Mouse (Mus musculus): ENCODE measurements at regions not wholly inside any gene's neighbourhood (a gene's known extent, or its start where the extent isn't known, plus 50 kb on each side); places are given as distances from the start of the nearest gene placed in this dataset.

DNA sequence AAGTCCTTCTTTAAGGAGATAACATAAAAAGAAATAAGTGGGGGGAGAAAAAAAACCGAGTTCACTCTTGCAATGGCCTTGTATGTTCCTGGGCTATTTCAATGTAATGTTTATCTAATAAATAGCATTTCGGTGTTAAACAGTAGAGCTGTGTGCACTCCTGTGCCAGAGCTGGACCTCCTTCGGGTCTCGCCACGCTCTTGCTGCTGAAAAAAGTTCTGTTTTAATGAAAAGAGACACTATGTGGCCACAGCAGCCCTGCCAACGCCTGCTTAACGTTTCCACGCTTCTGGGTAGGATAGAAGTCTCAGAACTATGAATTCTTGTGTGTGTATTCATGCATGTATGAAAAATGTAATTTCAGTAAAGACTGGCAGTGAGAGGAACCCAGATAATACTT, 50.3 kb upstream of the Prickle1 start:
- DNase-seq (ENCODE audit: low spot score) = no peak
